Mouse (Mus musculus): ENCODE data around the gene Dlx6. TPM values are rescaled to one million over a fixed set of nuclear protein-coding genes. Genes with fewer than 3 reads are reported as not detected.

Gene Dlx6
- polyA plus RNA-seq, 1 experiment from 2014 or later = not detected

DNA sequence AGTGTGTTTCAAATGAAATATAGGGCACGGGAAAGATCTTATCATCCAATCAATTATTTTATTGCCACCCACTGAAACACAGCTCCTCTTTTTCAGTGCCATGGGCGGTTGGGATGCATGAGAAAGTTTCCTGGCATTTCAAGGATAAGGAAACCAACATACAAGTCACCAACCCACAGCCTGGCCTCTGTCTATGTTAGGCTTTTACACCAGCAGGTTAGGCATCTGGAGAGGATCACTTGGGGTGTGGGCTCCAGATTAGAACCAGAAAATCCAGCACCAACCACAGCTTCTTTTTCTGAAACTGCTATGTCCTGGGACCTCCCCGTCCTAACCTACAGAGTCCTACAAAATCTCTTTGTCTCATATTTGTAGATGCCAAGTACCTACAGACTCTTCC, 10.2 kb upstream of the Dlx6 start:
- Histone ChIP-seq H3K4me1 (replicated peaks) (no peaks in the 10 kb centered on the region; the same call in 1 of the 2 replicates), H3K36me3 (no peaks in the 10 kb centered on the region), H3K9me3 (no peaks in the 10 kb centered on the region), H3K27ac (no peak overlapping the region), H3K4me3 (no peak overlapping the region), H3K27me3 (peaks cover 97% of the 10 kb centered on the region), H3K9ac (no peak overlapping the region), H3K4me2 (no peak overlapping the region)
- no peak for ATAC-seq (ENCODE audit: low FRiP score)
- 16% methylated on average over 3 of the region's 3 CpGs for WGBS

DNA sequence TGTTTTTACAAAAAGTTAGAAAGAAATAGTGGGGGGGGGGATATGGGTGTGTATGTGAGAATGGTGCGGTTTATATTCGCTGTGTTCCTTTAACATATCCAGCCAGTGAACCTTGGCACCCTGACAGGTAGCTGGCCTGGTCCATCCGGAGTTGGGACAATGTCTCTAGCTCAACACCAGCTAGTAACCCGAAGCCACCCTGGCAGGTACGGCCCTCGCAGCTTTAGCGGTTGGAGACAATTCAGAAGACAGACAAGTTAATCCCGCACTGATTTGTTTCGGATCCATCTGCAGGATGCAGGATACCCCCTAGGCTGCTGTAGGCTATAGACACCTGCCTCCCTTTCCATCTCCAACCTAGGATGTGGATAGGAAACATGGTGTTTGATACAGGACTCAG, 9.0 kb upstream of the Dlx6 start:
- Histone ChIP-seq H3K9ac (no peak overlapping the region), H3K4me2 (no peak overlapping the region), H3K4me3 (no peak overlapping the region), H3K27me3 (peaks cover 98% of the 10 kb centered on the region), H3K4me1 (replicated peaks) (no peaks in the 10 kb centered on the region; the same call in 1 of the 2 replicates), H3K36me3 (no peaks in the 10 kb centered on the region), H3K9me3 (no peaks in the 10 kb centered on the region), H3K27ac (no peak overlapping the region)
- 0% methylated on average over 9 of the region's 9 CpGs for WGBS
- no peak for ATAC-seq (ENCODE audit: low FRiP score)

DNA sequence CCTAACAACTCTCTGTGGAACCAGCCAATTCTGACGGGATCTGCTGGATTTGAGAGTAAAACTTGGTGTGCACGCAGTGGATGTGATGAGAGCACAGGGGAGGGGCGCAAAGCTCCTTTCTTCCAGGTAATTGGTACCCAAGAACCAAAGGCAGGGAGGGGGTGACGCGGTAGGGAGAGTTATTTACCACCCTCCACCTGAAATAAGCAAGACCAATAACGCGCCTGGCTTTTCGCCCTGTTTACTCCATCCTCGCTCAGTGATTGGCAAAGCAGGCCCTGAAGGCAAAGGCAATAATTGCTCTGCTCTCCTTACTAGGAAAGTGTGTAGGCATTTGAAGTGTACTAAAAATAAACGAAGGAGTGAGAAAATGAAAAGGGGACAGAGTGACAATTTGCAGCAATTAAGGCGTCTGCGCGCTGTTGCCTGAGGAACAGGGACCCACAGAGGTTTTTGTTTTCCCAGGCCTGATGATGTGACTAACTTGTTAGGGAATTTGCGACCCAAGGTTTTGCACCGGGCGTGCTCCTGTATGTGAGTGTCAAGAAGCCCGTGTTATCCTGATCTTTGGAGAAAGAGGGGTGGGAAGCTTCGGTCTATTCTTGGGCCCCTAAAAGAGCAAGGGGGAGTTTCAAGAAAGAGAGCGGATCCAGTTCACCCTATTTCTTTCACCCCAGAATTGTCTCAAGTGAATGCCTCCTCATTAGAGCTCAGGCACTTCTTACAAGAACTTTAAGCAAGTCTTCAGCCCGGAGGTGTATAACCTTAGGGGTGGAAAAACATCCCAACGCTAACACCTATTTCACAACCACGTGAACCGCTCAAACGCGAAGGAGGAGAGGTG, 8.0 kb upstream of the Dlx6 start:
- H3K27me3 ChIP-seq = peaks cover 99% of the 10 kb centered on the region
- WGBS = 1% methylated on average over 25 of the region's 25 CpGs
- H3K4me2 ChIP-seq = no peak overlapping the region
- no peak for ATAC-seq (ENCODE audit: low FRiP score)
- no peak overlapping the region for H3K27ac ChIP-seq
- H3K4me3 ChIP-seq = no peak overlapping the region
- no peak overlapping the region for H3K9ac ChIP-seq
- H3K4me1 ChIP-seq (replicated peaks) = no peaks in the 10 kb centered on the region; the same call in 1 of the 2 replicates
- no peaks in the 10 kb centered on the region for H3K36me3 ChIP-seq
- no peaks in the 10 kb centered on the region for H3K9me3 ChIP-seq

DNA sequence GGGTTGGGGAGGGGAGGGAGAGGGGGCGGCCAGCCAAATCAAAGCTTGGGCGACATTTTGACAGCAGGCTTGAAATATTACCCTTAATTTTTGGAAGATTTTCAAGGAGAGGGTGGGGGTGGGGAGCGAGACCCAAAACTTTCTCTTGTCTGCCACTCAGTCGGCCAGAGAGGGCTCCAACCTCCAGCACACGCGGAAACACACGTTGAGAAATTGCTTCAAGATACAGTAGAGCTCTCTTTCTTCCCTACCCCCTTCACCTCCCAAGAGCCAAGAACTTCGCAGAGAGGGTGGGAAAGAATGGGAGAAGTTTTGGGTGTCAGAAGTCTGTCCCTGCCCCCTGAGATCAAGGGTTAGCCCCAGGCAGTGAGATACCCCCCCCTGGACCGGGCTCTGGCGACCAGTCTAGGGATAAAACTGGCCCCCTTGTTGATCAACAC, 7.4 kb upstream of the Dlx6 start:
- Histone ChIP-seq H3K4me3 (no peak overlapping the region), H3K4me2 (no peak overlapping the region), H3K36me3 (no peaks in the 10 kb centered on the region), H3K9ac (no peak overlapping the region), H3K27me3 (peaks cover 99% of the 10 kb centered on the region), H3K4me1 (replicated peaks) (no peaks in the 10 kb centered on the region; the same call in 1 of the 2 replicates), H3K27ac (no peak overlapping the region), H3K9me3 (no peaks in the 10 kb centered on the region)
- WGBS = 0% methylated on average over 10 of the region's 10 CpGs
- ATAC-seq (ENCODE audit: low FRiP score) = no peak

DNA sequence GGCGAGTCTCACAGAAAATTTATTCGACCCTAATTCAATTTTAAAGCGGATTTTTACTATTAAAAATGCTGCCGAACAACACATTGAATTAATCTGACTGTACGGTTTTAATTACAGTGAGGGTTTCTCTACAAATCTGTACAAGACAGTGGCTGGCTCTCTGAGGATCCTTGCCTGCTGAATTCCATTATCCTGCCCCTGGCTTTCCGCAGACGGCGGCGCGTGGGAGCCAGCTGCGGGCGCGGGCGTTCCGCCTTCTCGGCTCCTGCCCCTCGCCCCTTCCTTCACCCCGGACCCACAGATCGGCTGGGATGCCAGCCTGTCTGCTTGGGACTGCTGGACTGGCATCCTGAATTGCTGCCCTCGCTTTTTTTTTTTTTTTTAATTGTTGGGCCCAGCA, 6.8 kb upstream of the Dlx6 start:
- 1% methylated on average over 20 of the region's 20 CpGs for WGBS
- H3K4me3 ChIP-seq = no peak overlapping the region
- no peak overlapping the region for H3K27ac ChIP-seq
- ATAC-seq (ENCODE audit: low FRiP score) = no peak
- H3K9ac ChIP-seq = no peak overlapping the region
- peaks cover 99% of the 10 kb centered on the region for H3K27me3 ChIP-seq
- H3K36me3 ChIP-seq = no peaks in the 10 kb centered on the region
- no peaks in the 10 kb centered on the region for H3K9me3 ChIP-seq
- H3K4me2 ChIP-seq = no peak overlapping the region
- H3K4me1 ChIP-seq (replicated peaks) = no peaks in the 10 kb centered on the region; the same call in 1 of the 2 replicates

DNA sequence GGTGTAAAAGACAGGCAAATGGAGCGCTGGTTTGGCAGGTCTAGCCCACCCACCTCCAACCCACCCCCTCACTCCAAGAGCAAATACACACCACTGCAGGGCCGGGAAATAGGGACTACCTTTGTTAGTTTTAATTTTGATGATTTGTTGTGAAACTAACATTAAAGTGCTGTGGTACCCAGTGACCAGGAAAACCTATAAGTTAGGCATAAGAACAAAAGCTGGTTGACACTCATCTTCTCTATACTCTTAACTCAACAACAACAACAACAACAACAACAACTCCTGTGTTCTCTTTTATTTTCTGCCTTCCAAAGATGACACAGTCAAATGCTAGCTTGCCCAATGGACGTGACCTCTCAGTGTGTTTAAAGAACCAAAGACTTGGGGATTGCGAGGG, 6.3 kb upstream of the Dlx6 start:
- H3K4me2 ChIP-seq = no peak overlapping the region
- no peaks in the 10 kb centered on the region for H3K9me3 ChIP-seq
- no peak overlapping the region for H3K4me3 ChIP-seq
- under 1% methylated on average over 4 of the region's 4 CpGs for WGBS
- no peaks in the 10 kb centered on the region for H3K36me3 ChIP-seq
- no peak overlapping the region for H3K27ac ChIP-seq
- H3K27me3 ChIP-seq = peaks cover 96% of the 10 kb centered on the region
- no peak overlapping the region for H3K9ac ChIP-seq
- no peak for ATAC-seq (ENCODE audit: low FRiP score)
- no peaks in the 10 kb centered on the region; the same call in 1 of the 2 replicates for H3K4me1 ChIP-seq (replicated peaks)

DNA sequence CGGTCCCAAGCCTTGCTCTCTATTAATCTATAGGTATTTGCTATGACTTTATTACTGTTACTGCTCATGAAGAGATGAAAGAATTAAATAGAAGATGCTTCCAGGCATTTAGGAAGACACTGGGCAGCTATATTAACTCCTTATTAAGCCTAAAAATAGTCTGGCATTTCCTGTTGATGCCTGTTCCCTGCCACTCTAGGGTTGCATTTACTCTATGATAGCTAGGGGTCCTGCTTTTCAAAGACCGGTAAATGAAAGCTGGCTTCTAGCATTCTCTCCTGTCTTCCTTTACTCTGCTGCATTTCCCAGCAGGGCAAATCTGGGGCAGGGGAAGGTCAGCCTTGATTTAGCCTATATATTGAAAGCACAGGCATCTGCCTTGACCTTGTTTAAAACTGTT, 5.4 kb upstream of the Dlx6 start:
- Histone ChIP-seq H3K27me3 (peaks cover 95% of the 10 kb centered on the region), H3K9ac (no peak overlapping the region), H3K36me3 (no peaks in the 10 kb centered on the region), H3K9me3 (no peaks in the 10 kb centered on the region), H3K4me2 (no peak overlapping the region), H3K27ac (no peak overlapping the region), H3K4me1 (replicated peaks) (peaks cover 5% of the 10 kb centered on the region), H3K4me3 (no peak overlapping the region)
- ATAC-seq (ENCODE audit: low FRiP score) = no peak
- 4% methylated on average over 2 of the region's 2 CpGs for WGBS

DNA sequence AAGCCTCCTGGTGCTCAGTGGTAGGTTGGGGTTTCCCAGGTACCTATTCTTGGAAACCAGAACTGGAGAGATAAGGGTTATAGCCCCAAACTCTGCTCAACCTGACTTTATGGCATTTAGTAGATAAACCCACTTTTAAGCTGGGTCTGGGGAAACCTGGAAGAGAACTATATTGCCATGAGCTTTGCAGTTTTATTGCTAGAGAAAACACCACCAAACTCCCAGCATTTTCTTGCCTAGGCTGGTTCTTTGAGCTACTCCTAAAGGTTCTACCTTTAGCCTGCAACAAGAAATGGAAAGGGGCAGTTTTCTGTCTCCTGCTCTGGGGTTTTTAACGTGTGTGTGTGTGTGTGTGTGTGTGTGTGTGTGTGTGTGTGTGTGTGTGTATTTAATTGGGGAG, 4.6 kb upstream of the Dlx6 start:
- Histone ChIP-seq H3K27me3 (peaks cover 95% of the 10 kb centered on the region), H3K9me3 (no peaks in the 10 kb centered on the region), H3K4me3 (no peak overlapping the region), H3K4me1 (replicated peaks) (peaks cover 12% of the 10 kb centered on the region), H3K36me3 (no peaks in the 10 kb centered on the region), H3K27ac (no peak overlapping the region), H3K4me2 (no peak overlapping the region), H3K9ac (no peak overlapping the region)
- no peak for ATAC-seq (ENCODE audit: low FRiP score)
- WGBS = 0% methylated on average over 1 of the region's 1 CpGs

DNA sequence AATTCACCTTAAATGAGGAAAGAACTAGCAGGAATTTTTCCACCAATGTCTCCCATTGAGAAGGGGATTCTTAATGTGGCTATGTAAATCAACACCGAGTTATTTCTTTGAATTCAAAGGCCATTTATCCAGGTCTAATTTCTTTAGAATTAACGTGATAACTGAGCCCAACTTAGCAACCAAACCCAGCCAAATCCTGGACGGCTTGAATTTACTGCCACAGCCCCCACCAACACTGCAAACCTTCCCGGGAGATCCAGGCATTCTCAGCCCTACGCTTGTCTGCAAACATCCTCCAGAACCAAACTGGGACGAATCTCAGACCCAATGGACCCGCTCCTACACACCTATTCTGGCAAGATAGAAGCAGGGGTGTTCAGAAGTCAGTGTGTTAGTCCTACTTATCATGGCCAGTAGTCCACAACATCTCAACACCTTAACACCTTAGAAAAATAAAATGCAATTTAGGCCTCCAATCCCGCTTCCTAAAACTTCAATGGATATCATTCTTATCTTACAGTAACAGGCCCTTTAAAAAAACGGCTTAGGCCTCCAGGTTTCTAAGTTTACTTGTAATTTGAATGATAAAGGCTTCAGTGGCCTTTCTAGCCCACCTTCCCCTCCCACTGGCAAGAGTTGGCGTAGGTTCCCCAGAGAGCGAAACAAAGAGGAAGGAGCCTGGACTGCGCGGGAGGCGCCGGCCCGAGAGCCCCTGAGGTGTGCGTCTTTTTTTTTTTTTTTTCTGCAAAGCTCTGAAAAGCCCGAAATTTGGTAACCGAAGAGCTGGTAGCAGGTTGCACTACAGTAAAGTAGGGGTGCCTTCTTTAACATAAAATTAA, 3.8 kb upstream of the Dlx6 start:
- H3K27ac ChIP-seq = no peak overlapping the region
- WGBS = 1% methylated on average over 19 of the region's 19 CpGs
- H3K27me3 ChIP-seq = peaks cover 95% of the 10 kb centered on the region
- H3K36me3 ChIP-seq = no peaks in the 10 kb centered on the region
- ATAC-seq (ENCODE audit: low FRiP score) = no peak
- no peak overlapping the region for H3K4me2 ChIP-seq
- no peaks in the 10 kb centered on the region for H3K9me3 ChIP-seq
- H3K9ac ChIP-seq = no peak overlapping the region
- no peak overlapping the region for H3K4me3 ChIP-seq
- peaks cover 17% of the 10 kb centered on the region for H3K4me1 ChIP-seq (replicated peaks)

DNA sequence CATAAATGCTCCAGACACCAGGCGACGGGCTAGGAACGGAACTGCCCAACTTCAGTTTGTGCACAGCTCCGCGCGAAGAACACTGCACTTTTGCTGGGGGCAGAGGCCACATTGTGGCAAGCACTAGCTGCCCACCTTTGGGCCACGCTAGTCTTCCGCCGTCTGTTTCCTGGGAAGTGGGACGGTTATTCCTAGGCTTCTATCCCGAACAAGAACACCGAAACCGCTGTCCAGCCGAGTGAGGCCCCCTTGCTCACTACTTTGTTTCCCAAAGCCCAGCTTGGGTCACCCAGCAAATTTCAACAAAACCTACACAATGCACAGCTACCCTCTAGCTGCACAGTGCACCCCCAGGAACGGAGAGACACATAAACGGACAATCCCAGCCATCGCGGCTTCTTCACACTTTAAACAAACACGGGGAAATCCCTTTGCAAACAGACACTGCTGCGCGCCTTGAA, 3.2 kb upstream of the Dlx6 start:
- ATAC-seq (ENCODE audit: low FRiP score) = no peak
- Histone ChIP-seq H3K9ac (no peak overlapping the region), H3K36me3 (no peaks in the 10 kb centered on the region), H3K4me1 (replicated peaks) (peaks cover 17% of the 10 kb centered on the region), H3K4me2 (no peak overlapping the region), H3K27ac (no peak overlapping the region), H3K27me3 (peaks cover 95% of the 10 kb centered on the region), H3K4me3 (no peak overlapping the region), H3K9me3 (no peaks in the 10 kb centered on the region)
- under 1% methylated on average over 21 of the region's 21 CpGs for WGBS

DNA sequence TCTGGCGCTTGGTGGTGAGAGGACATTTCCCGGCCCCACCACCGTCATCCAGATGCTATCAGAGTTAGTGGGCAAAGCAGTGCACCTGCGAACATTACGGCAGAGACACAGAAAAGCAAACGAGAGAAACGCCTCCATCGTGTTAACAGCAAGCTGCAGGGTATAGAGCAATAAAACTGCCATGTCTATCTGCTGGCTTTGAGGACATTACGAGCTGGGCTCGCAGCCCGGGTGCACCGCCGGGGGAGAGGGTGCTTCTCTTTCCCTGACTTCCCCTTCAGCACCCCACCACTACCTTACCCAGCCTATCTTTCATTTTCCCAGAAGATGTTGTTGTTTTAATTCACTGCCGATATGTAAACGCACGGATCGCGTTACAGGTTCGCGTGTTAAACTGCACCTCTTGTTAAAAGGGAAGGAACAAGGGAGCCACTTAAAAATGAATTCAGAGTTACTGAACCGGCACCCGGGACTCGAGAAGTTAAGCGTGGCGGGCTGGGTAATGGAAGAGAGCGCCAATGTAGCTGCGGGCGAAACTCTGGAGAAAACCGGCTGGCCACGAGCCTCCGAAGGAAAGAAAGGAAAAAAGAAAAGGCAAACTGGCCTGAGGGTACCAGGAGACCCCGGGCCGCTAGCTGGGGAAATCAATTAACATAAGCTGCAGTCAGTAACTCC, 2.6 kb upstream of the Dlx6 start:
- no peak for ATAC-seq (ENCODE audit: low FRiP score)
- WGBS = under 1% methylated on average over 33 of the region's 33 CpGs
- no peak overlapping the region for H3K27ac ChIP-seq
- H3K9ac ChIP-seq = no peak overlapping the region
- H3K9me3 ChIP-seq = no peaks in the 10 kb centered on the region
- H3K27me3 ChIP-seq = peaks cover 95% of the 10 kb centered on the region
- no peaks in the 10 kb centered on the region for H3K36me3 ChIP-seq
- peaks cover 17% of the 10 kb centered on the region for H3K4me1 ChIP-seq (replicated peaks)
- no peak overlapping the region for H3K4me2 ChIP-seq
- no peak overlapping the region for H3K4me3 ChIP-seq

Data from hindbrain, embryonic 13.5 days (tissue).